Mouse (Mus musculus) Patski (cell line): ENCODE results near the gene Tbc1d4. TPM values are rescaled to one million over a fixed set of nuclear protein-coding genes. Genes with fewer than 3 reads are reported as not detected.
"Not testable (repeated sequence)": the region's sequence is repeated elsewhere in the genome, so short reads cannot be mapped to it uniquely, and the experiment has no call there.

ENCODE experiments used
- ATAC-seq: fragments of 100-300 bp; one replicate; pipeline ENCODE4 v1.8.0; 2021
- CTCF ChIA-PET: fragments of 350-600 bp; sonication (Branson Sonifier 250); formaldehyde crosslinking; loops from one replicate; lab custom pipeline; 2022; ENCODE audit warnings: inconsistent platforms; lab: Charles Lee
- POLR2A ChIA-PET: fragments of 350-600 bp; sonication (Branson Sonifier 250); formaldehyde crosslinking; loops from one replicate; lab custom pipeline; 2022; ENCODE audit warnings: antibody characterized with exemption, inconsistent platforms; lab: Charles Lee
- DNase-seq: peaks from one replicate; pipeline ENCODE4 v3.0.0-alpha.2; 2011; ENCODE audit warnings: low read depth, low spot score
- H3K27me3 ChIP-seq: fragments of 371-371 bp; one replicate; pipeline ENCODE4 v1.5.1; 2021
- CTCF ChIP-seq: fragments of 100-300 bp; IDR thresholded peaks from one replicate; pipeline ENCODE4 v1.5.1; 2021
- in situ Hi-C: fragments of 300-500 bp; cut with MboI; formaldehyde crosslinking; loops from 3 replicates; pipeline ENCODE4 v1.11.1; 2018; ENCODE audit warnings: low pct_unique_long_range_greater_than_20kb, mixed read lengths
- polyA plus RNA-seq: library from polyadenylated mRNA; unstranded; gene quantifications from one replicate; pipeline ENCODE4 v1.2.3, GENCODE M21; 2021

Tbc1d4 gene
- polyA plus RNA-seq, 1 experiment from 2014 or later = 11.8 TPM

DNA sequence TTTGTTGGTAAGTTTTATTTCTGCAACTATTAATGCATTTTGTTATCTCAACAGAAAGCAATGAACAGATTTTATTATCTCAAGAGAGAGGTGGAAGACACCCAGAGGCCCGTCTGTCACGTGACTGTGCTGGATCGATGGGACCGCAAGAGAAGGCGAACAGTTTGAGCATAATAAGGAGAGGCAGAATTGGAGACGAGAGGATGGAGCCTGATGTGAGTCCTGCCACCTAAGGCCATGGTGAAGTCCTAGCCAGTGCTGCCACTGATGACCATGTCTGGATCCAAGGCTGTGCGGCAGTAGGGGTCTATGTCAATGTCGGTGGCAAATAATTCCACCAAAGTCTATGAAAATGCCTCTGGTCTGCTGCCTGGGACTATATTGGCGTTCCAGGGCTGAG, 12.3 kb downstream of the Tbc1d4 start:
- DNase-seq (no peak), ATAC-seq (no peak)
- in situ Hi-C loops = no loop called here
- H3K27me3 ChIP-seq = no peaks in the 10 kb centered on the region
- ChIA-PET CTCF (no interaction called here), POLR2A (interaction anchor here (0.7 kb wide), 1 partner anchor 52 kb away, joined by 3 read pairs; no protein-coding TSS in a partner anchor)
- TF ChIP-seq CTCF = no peak

DNA sequence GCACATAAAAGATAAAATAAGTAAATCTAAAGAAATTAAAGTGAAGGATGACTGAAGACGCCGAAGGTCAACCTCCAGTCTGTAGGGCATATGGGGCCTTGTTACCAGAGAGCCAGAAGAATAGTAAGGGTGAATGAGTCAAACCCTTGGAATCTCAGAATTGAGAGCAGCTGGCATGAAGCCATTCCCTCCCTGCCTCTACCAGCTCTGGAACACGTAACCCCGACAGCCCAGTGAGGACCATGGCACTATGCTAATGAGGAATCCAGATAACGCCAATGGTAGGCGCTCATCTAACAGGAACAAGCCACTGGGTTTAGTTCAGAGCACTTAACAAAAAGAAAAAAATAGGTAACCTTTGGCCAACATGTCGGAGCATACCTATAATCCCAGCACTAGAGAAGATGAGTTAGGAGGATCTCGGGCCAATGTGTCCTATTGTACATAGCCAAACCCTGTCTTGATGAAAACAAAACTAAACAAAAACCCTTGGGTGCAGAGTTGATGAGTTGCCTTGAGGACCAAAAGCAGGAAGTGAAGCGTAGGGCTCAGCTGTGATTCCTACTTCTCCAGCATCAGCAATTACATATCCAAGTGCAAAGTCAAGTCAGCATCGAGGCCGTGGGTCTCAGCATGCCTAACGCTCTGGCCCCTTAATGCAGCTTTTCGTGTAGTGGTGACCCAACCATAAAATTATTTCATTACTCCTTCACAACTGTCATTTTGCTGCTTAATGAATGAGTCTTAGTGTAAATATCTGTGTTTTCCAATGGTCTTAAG, 13.5 kb downstream of the Tbc1d4 start:
- TF ChIP-seq CTCF = no peak
- ChIA-PET POLR2A (no interaction called here), CTCF (no interaction called here)
- H3K27me3 ChIP-seq = no peaks in the 10 kb centered on the region
- DNase-seq (no peak), ATAC-seq (peak; percentile 60)
- in situ Hi-C loops = no loop called here

DNA sequence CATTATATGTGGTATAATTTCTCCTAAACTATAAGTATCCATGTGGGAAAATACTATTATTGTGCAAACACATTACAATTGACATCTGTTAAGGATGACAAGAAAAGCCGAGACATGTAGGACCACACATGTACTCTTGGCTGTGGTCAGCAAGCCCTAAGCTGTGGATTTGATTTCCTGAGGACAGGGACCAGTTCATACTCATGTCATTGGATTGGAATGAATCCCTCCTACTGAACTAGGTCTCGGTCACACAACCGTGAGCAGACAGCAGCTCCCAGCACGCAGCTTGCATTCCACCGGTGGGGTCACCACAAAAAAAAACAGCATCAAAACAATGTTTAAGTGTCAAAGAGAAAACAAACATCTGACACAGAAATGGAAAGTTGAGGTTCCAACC, 15.0 kb downstream of the Tbc1d4 start:
- H3K27me3 ChIP-seq = no peaks in the 10 kb centered on the region
- ChIA-PET CTCF (interaction anchor here (0.7 to 1.1 kb wide), 2 partner anchors 9 to 22 kb away, joined by 3 read pairs; no protein-coding TSS in a partner anchor), POLR2A (interaction anchor here (0.6 kb wide), 1 partner anchor 324 kb away, joined by 6 read pairs; no protein-coding TSS in a partner anchor)
- in situ Hi-C loops = no loop called here
- no peak for DNase-seq
- no peak for TF ChIP-seq CTCF
- ATAC-seq = peak; percentile 69

DNA sequence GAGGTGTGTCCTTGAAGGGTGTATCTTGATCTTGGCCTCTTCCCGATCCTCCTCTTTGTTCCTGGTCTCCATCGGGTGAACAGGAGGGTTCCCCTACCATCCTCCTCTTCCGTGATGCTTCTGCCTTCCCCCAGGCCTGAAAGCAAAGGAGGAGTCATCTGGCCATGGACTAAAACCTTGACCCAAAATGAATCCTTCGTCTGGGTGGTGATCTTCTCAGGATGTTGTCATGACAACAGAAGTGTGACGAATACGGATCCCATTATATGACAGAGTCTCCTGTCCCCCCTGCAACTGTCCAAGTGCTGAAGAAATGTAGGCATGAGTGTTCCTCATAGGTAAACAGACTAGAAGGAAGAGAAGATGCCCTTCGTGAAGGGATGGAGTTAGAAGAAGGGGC, 15.7 kb downstream of the Tbc1d4 start:
- TF ChIP-seq CTCF = no peak
- ChIA-PET POLR2A (no interaction called here), CTCF (no interaction called here)
- in situ Hi-C loops = no loop called here
- no peak for DNase-seq
- no peaks in the 10 kb centered on the region for H3K27me3 ChIP-seq
- no peak for ATAC-seq

DNA sequence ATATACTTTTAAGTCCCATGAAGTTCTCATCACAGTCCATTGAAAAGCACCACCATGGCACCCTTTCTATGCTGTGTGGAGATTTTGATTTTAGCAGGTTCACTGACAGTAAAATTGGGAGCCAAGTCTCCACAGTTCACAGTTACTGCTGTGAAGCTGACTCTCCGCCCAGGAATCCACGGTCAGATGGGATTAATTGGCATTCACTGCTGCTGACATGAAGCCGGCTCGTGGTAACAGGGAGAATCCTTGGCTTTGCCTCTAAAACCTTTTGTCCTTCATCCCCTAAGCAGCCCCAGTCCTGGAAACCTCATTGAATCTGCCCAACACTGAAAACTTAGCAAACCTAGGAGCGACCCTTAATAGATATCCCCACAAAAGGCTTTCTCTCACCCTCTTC, 17.9 kb downstream of the Tbc1d4 start:
- TF ChIP-seq CTCF = no peak
- DNase-seq (no peak), ATAC-seq (no peak)
- CTCF ChIA-PET = interaction anchor here (0.9 kb wide), 1 partner anchor 13 kb away, joined by 3 read pairs; no protein-coding TSS in a partner anchor
- no peaks in the 10 kb centered on the region for H3K27me3 ChIP-seq
- POLR2A ChIA-PET = interaction anchor here (1.1 kb wide), 1 partner anchor 77 kb away, joined by 3 read pairs; no protein-coding TSS in a partner anchor
- in situ Hi-C loops = no loop called here

DNA sequence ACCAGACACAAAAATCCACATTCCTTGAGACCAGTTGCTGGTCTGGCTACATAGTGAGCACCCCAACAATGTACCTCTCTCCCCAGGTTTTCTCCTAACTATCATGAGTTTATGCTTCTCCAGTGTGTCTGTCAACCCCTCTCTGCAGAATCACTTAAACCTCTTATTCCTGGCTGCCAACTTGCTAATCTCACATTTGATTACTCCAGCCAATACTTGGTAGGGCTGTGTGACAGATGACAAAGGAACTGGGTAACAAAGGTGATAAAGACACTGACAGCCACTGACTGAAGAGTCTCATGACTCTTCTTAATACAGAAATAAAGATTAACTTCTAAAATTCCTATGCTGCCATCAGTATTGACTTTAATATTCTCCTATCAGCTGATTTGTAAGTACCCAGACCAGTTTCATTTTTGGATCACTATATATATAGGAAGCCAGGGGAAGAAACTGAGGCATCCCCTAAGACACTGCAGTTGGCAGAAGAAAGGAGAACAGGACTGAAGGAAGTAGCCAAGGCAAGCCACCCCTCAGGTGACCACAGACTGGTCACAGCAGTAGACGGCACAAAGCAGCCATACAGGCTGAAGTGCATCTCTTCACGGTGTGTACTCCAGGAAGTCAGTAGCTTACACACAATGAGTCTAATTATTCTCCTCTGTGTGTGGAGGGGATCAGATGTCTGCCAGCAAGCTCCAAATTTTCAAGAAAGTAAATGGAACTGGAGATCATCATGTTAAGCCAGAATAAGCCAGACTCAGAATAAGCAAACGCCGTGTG, 20.6 kb downstream of the Tbc1d4 start:
- in situ Hi-C loops, ATAC-seq, H3K27me3 ChIP-seq, DNase-seq, POLR2A ChIA-PET: not testable (repeated sequence)
- CTCF ChIA-PET = interaction anchor here (0.6 kb wide), 1 partner anchor 20 kb away, joined by 4 read pairs; no protein-coding TSS in a partner anchor

DNA sequence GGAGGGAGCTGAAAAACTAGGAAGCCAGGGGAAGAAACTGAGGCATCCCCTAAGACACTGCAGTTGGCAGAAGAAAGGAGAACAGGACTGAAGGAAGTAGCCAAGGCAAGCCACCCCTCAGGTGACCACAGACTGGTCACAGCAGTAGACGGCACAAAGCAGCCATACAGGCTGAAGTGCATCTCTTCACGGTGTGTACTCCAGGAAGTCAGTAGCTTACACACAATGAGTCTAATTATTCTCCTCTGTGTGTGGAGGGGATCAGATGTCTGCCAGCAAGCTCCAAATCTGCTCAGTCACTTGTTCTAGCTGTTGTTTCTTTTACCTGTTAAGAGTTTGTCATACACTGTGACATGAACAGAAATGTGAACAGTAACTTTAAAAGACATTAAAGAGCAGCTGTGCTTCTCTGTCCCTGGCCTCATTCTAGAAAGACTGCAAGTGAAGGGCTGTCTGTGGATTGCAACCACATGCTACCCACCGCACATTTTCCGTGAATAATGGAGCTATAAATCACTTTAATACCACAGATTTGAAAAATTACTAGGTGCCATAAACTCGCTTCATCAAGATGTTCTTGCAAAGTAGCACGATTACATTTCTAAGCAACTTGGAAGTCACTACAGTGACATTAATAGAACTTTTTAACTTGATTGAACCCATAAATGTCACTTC, 21.5 kb downstream of the Tbc1d4 start:
- ATAC-seq, POLR2A ChIA-PET, in situ Hi-C loops, DNase-seq, H3K27me3 ChIP-seq: not testable (repeated sequence)
- CTCF ChIA-PET = interaction anchor here (0.6 kb wide), 1 partner anchor 19 kb away, joined by 4 read pairs; no protein-coding TSS in a partner anchor

DNA sequence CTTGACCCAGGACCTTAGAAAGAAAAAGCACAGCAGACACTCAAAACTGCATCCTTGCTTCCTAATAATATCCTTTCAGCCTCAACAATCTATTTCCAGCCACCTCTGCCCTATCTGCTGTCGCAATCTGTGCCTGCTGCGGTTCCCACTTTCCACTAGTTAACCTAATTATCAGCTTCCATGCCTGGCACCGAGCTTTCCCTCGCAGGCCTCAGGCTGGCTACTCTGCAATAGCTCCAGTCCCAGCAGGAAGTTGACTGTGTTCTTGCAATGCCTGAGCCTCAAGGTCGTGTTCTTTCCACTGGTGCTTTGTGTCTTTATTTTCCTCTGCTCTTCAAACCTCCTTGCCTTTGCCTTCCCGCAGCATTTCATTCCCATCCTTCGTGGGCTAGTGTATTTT, 22.9 kb downstream of the Tbc1d4 start:
- ATAC-seq (no peak), DNase-seq (no peak)
- in situ Hi-C loops = no loop called here
- H3K27me3 ChIP-seq = no peaks in the 10 kb centered on the region
- ChIA-PET POLR2A (no interaction called here), CTCF (interaction anchor here (0.9 to 1.6 kb wide), 3 partner anchors 10 to 13 kb away, joined by 3 to 5 read pairs (median 4); no protein-coding TSS in a partner anchor)
- TF ChIP-seq CTCF = no peak

DNA sequence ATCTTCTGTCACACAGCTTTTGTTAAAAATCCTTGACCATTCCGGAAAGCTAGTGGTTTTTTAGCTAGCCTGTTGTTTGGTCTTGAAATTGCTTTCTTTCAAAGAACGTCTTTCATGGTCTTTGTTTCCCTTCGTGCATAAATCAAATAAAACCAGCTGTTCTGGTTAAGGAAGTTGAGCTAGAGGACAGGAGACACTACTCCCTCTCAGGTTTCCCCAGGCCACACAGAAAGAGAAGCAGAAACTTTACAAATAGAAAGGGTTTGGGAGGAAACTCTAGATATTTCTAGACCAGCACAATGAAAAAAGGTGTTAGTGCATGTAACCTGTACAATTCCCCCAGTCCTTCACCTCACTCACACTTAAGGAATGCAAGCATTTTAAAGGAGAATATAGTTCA, 33.3 kb downstream of the Tbc1d4 start:
- ATAC-seq (no peak), DNase-seq (no peak)
- H3K27me3 ChIP-seq = no peaks in the 10 kb centered on the region
- CTCF ChIA-PET = interaction anchor here (1.5 to 1.8 kb wide), 2 partner anchors 10 kb away, joined by 3 to 4 read pairs; no protein-coding TSS in a partner anchor
- POLR2A ChIA-PET = interaction anchor here (0.8 kb wide), 1 partner anchor 33 kb away, joined by 3 read pairs; the partner anchor contains the start of gene Tbc1d4
- TF ChIP-seq CTCF = no peak
- in situ Hi-C loops = no loop called here

DNA sequence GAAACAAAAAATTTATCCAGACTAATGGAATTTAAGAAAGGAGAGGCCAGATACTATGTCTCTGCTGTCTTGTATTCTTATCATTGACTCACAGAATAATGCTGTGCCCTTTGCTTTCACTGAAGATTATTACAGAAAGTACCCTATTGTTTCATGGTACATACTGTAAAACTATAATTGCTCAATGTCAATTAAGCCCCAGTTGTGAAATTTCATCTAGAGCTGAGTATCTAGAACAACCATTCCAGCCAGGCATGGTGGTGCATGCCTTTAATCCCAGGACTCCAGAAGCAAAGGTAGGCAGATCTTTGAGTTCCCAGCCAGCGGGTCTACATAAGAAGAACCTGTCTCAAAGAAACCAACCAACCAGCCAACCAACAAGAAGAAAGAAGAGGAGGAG, 34.5 kb downstream of the Tbc1d4 start:
- POLR2A ChIA-PET = no interaction called here
- no peak for ATAC-seq
- CTCF ChIA-PET = interaction anchor here (1.4 to 1.5 kb wide), 2 partner anchors 9 to 11 kb away, joined by 3 to 5 read pairs; no protein-coding TSS in a partner anchor
- in situ Hi-C loops = no loop called here
- DNase-seq = no peak
- H3K27me3 ChIP-seq = no peaks in the 10 kb centered on the region
- no peak for TF ChIP-seq CTCF
